Comparison of ENCODE assay signal across 11 mouse cellular contexts in genomic region chr6:100233522-100233921, GRCm38 (mm10). TPM values are rescaled to one million over a fixed set of nuclear protein-coding genes. Genes with fewer than 3 reads are reported as not detected.
A peak's percentile ranks its signal among the peaks of the same experiment; 100 is the strongest.
DNase-seq lines count a peak whose midpoint lies in the region; ATAC-seq and TF ChIP-seq lines count a peak whose summit lies in the region.
"Had no signal": no experiment of that assay in that cellular context is flagged by ENCODE, and none has a peak within 500 bp of the region (broad histone marks: within the 10 kb centered on the region; RNA-seq: fewer than 3 reads in every experiment).

No protein-coding gene starts in this region.

- DNase-seq in frontal cortex, postnatal 25 days (ENCODE audit: low spot score in 2 of 2), result no peak
- DNase-seq in midbrain, embryonic 11.5 days (ENCODE audit: low spot score, missing footprints), result no peak
- DNase-seq in midbrain, embryonic 10.5 days (ENCODE audit: low spot score), result no peak
- DNase-seq in hindbrain, postnatal 0 days (ENCODE audit: low spot score), result peak; percentile 46
- DNase-seq in stomach, postnatal 0 days (ENCODE audit: low spot score), result no peak
- no peak for DNase-seq in left cerebral cortex, postnatal 10 days (ENCODE audit: extremely low spot score in 1 of 2, low spot score in 2 of 2)
- DNase-seq: B cell, adult 2 months; gastrocnemius, postnatal 10 days; lung, postnatal 4 days had no signal

- no peak overlapping the region for H3K9ac ChIP-seq in midbrain, embryonic 11.5 days (ENCODE audit: low read length)
- no peak overlapping the region for H3K9ac ChIP-seq in hindbrain, postnatal 0 days (replicated peaks; ENCODE audit: low read length)
- H3K9ac ChIP-seq in stomach, postnatal 0 days (ENCODE audit: low read length), result no peak overlapping the region

- no peaks in the 10 kb centered on the region for H3K9me3 ChIP-seq in midbrain, embryonic 11.5 days (ENCODE audit: control insufficient read depth, low read length)
- no peaks in the 10 kb centered on the region for H3K9me3 ChIP-seq in midbrain, embryonic 10.5 days (replicated peaks)
- H3K9me3 ChIP-seq in hindbrain, postnatal 0 days (ENCODE audit: low read length), result no peaks in the 10 kb centered on the region
- no peaks in the 10 kb centered on the region for H3K9me3 ChIP-seq in stomach, postnatal 0 days (ENCODE audit: control insufficient read depth, low read length)

- TF ChIP-seq CTCF in hindbrain, postnatal 0 days (IDR thresholded peaks at IDR 0.05; ENCODE audit: low read depth), result no peak
- TF ChIP-seq CTCF in stomach, postnatal 0 days (IDR thresholded peaks at IDR 0.05; ENCODE audit: low read depth), result no peak

- H3K27me3 ChIP-seq in midbrain, embryonic 11.5 days (ENCODE audit: control insufficient read depth, insufficient read depth, low read length), result no peaks in the 10 kb centered on the region
- H3K27me3 ChIP-seq in midbrain, embryonic 10.5 days (ENCODE audit: low read depth, poor library complexity, severe bottlenecking), result no peaks in the 10 kb centered on the region
- H3K27me3 ChIP-seq in hindbrain, postnatal 0 days (ENCODE audit: insufficient read depth, low read length), result no peaks in the 10 kb centered on the region
- no peaks in the 10 kb centered on the region for H3K27me3 ChIP-seq in stomach, postnatal 0 days (ENCODE audit: control insufficient read depth, insufficient read depth, low read length)

- no peaks in the 10 kb centered on the region for H3K36me3 ChIP-seq in midbrain, embryonic 11.5 days (ENCODE audit: control insufficient read depth, insufficient read depth, low read length)
- H3K36me3 ChIP-seq in midbrain, embryonic 10.5 days, result peaks cover 10% of the 10 kb centered on the region
- no peaks in the 10 kb centered on the region for H3K36me3 ChIP-seq in hindbrain, postnatal 0 days (ENCODE audit: insufficient read depth, low read length)
- no peaks in the 10 kb centered on the region for H3K36me3 ChIP-seq in stomach, postnatal 0 days (ENCODE audit: control insufficient read depth, insufficient read depth, low read length)

- H3K4me3 ChIP-seq in midbrain, embryonic 11.5 days (ENCODE audit: low read depth, low read length), result no peak overlapping the region
- H3K4me3 ChIP-seq in midbrain, embryonic 10.5 days, result no peak overlapping the region
- no peak overlapping the region for H3K4me3 ChIP-seq in hindbrain, postnatal 0 days (ENCODE audit: low read length)
- no peak overlapping the region for H3K4me3 ChIP-seq in stomach, postnatal 0 days (ENCODE audit: low read depth, low read length)

- no peak overlapping the region for H3K27ac ChIP-seq in midbrain, embryonic 11.5 days (ENCODE audit: low read depth, low read length)
- H3K27ac ChIP-seq in midbrain, embryonic 10.5 days (replicated peaks), result no peak overlapping the region
- no peak overlapping the region for H3K27ac ChIP-seq in hindbrain, postnatal 0 days
- no peak overlapping the region for H3K27ac ChIP-seq in stomach, postnatal 0 days (replicated peaks)

- H3K4me2 ChIP-seq in midbrain, embryonic 11.5 days, result no peak overlapping the region
- no peak overlapping the region for H3K4me2 ChIP-seq in hindbrain, postnatal 0 days (ENCODE audit: low read depth, low read length)
- H3K4me2 ChIP-seq in stomach, postnatal 0 days (replicated peaks; ENCODE audit: low read depth), result no peak overlapping the region

- no peak for TF ChIP-seq EP300 in stomach, postnatal 0 days (optimal IDR thresholded peaks at IDR 0.05)

- WGBS in midbrain, embryonic 11.5 days, result 69% methylated on average over 3 of the region's 3 CpGs
- WGBS in midbrain, embryonic 10.5 days, result 76% methylated on average over 3 of the region's 3 CpGs
- WGBS in hindbrain, postnatal 0 days, result 34% methylated on average over 3 of the region's 3 CpGs
- WGBS in stomach, postnatal 0 days, result 69% methylated on average over 3 of the region's 3 CpGs

- peaks cover 2% of the 10 kb centered on the region for H3K4me1 ChIP-seq in midbrain, embryonic 11.5 days (ENCODE audit: control insufficient read depth, insufficient read depth, low read length)
- peaks cover 18% of the 10 kb centered on the region for H3K4me1 ChIP-seq in midbrain, embryonic 10.5 days
- H3K4me1 ChIP-seq in hindbrain, postnatal 0 days (ENCODE audit: insufficient read depth, low read length), result no peaks in the 10 kb centered on the region
- H3K4me1 ChIP-seq in stomach, postnatal 0 days (replicated peaks; ENCODE audit: control insufficient read depth, insufficient read depth), result no peaks in the 10 kb centered on the region

- peak; percentile 67; the same call in 1 of the 2 replicates for ATAC-seq in frontal cortex, adult (ENCODE audit: low TSS enrichment)
- peak; percentile 27; the same call in 1 of the 2 replicates for ATAC-seq in midbrain, embryonic 11.5 days (ENCODE audit: low FRiP score)
- peak; percentile 59; the same call in 1 of the 2 replicates for ATAC-seq in hindbrain, postnatal 0 days
- ATAC-seq in stomach, postnatal 0 days (ENCODE audit: low FRiP score, low TSS enrichment), result 0 out of 2 replicates have a peak, but pooled peaks have one; percentile 32
- ATAC-seq in megakaryocyte, adult 5-6 weeks (ENCODE audit: poor library complexity, severe bottlenecking), result no peak

- intact Hi-C loops in left cerebral cortex, postnatal 10 days (cut with DNase I), result no loop called here

RNA-seq across cellular contexts. Expression of gene Rybp, which starts 53.8 kb away (rescaled TPM):
- polyA plus RNA-seq in midbrain, embryonic 11.5 days (2014; fragmentation: Nextera tagmentation; extraction: Ambion mirVana), result 10.0 and 10.3 TPM in 2 replicates
- 11.1 and 11.2 TPM in 2 replicates for polyA plus RNA-seq in midbrain, embryonic 10.5 days (2016; fragmentation: Nextera tagmentation; extraction: Ambion mirVana)
- total RNA-seq in hindbrain, postnatal 0 days (2014; rRNA removed), result 18.7 and 24.5 TPM in 2 replicates
- 20.2 and 21.6 TPM in 2 replicates for polyA plus RNA-seq in hindbrain, postnatal 0 days (2015; fragmentation: Nextera tagmentation; extraction: Ambion mirVana)
- polyA plus RNA-seq in stomach, postnatal 0 days (2015; fragmentation: Nextera tagmentation; extraction: Ambion mirVana), result 10.4 and 12.7 TPM in 2 replicates
- 10 to 100 TPM; 52.3 to 57.9 TPM for total RNA-seq in left cerebral cortex, postnatal 10 days (2021)
- total RNA-seq in megakaryocyte, adult 5-6 weeks (2015), result 28.3 and 29.8 TPM in 2 replicates
- total RNA-seq in megakaryocyte, adult 5-6 weeks (2017), result 17.3 and 36.5 TPM in 2 replicates
